Mouse (Mus musculus) liver, postnatal 0 days (tissue): ENCODE results near the gene Rasgrp2.

ENCODE experiments used
- CTCF ChIP-seq: sonication (generic); IDR thresholded peaks from 2 replicates; pipeline ENCODE4 v1.5.1; 2016; ENCODE audit warnings: antibody characterized with exemption, low read depth
- EP300 ChIP-seq: IDR thresholded peaks from 2 replicates; pipeline ENCODE4 v1.6.1; 2016; ENCODE audit warnings: antibody characterized with exemption, low read depth, mild to moderate bottlenecking

- TF ChIP-seq CTCF (no peak), EP300 (no peak)
Observed at GRCm38 (mm10) chr19:6364842-6365241, 34.3 kb upstream of the Rasgrp2 start.
